Mouse (Mus musculus) CH12.LX (cell line): ENCODE results near the gene Dido1. TPM values are rescaled to one million over a fixed set of nuclear protein-coding genes. Genes with fewer than 3 reads are reported as not detected.

Experiments used
- DNase-seq: peaks from one replicate; pipeline ENCODE4 v3.0.0-alpha.2; 2013; ENCODE audit errors: extremely low read depth
- H3K27ac ChIP-seq: 2 replicates; pipeline ENCODE4 v1.5.1; 2012; ENCODE audit warnings: low read depth, mild to moderate bottlenecking, control low read depth, moderate library complexity; ENCODE audit not compliant: insufficient read depth
- H3K27me3 ChIP-seq: replicated peaks from 2 replicates; pipeline ENCODE3; 2012; ENCODE audit warnings: inconsistent platforms
- H3K36me3 ChIP-seq, 2 experiments: replicated peaks in 1 of 2; 2 replicates each; pipeline versions ENCODE3 to v1.6.1; 2012; ENCODE audit warnings: inconsistent platforms in 1 of 2, low read length in 1 of 2, mild to moderate bottlenecking in 1 of 2, mixed read lengths in 1 of 2, moderate library complexity in 1 of 2; ENCODE audit not compliant: control insufficient read depth in 1 of 2, insufficient read depth in 1 of 2
- H3K4me1 ChIP-seq, 2 experiments: 2 replicates each; pipeline ENCODE4 v1.6.1; 2012; ENCODE audit warnings: inconsistent platforms in 1 of 2, moderate library complexity in 1 of 2; ENCODE audit not compliant: insufficient read depth in 2 of 2, control insufficient read depth in 1 of 2
- H3K4me2 ChIP-seq: 2 replicates; pipeline ENCODE4 v1.6.1; 2012; ENCODE audit warnings: low read depth, mild to moderate bottlenecking, control low read depth; ENCODE audit not compliant: poor library complexity, insufficient read depth, severe bottlenecking
- H3K4me3 ChIP-seq, 3 experiments: fragments of 150-350 bp in 1 of 3; sonication (generic) in 1 of 3; replicated peaks in 1 of 3; 2 replicates each; pipeline versions ENCODE3 to v1.5.1; 2011 to 2012; ENCODE audit warnings: low read depth in 2 of 3, low read length in 2 of 3, mild to moderate bottlenecking in 2 of 3, moderate library complexity in 2 of 3, control low read depth in 1 of 3, improper control_type of control experiment in 1 of 3, inconsistent platforms in 1 of 3, mixed read lengths in 1 of 3; ENCODE audit not compliant: poor library complexity in 1 of 3
- H3K79me2 ChIP-seq: replicated peaks from 2 replicates; pipeline ENCODE4 v1.6.1; 2012; ENCODE audit warnings: mild to moderate bottlenecking, moderate library complexity; ENCODE audit not compliant: control insufficient read depth, poor library complexity, insufficient read depth, severe bottlenecking; ENCODE audit errors: extremely low read depth
- H3K9ac ChIP-seq: 2 replicates; pipeline ENCODE4 v1.6.1; 2012; ENCODE audit warnings: low read depth, mild to moderate bottlenecking, control low read depth, moderate library complexity; ENCODE audit not compliant: insufficient read depth
- H3K9me3 ChIP-seq: replicated peaks from 2 replicates; pipeline ENCODE3; 2012; ENCODE audit warnings: low read length, inconsistent platforms, mixed read lengths
- BHLHE40 ChIP-seq: IDR thresholded peaks from 2 replicates; pipeline ENCODE4 v1.6.1; 2011; ENCODE audit warnings: mild to moderate bottlenecking, low read depth, low read length, improper control_type of control experiment
- CHD1 ChIP-seq: IDR thresholded peaks from 2 replicates; pipeline ENCODE4 v1.6.1; 2012; ENCODE audit warnings: low read depth, low read length, improper control_type of control experiment, inconsistent platforms
- CHD2 ChIP-seq: IDR thresholded peaks from 2 replicates; pipeline ENCODE4 v1.6.1; 2011; ENCODE audit warnings: low read length, improper control_type of control experiment
- EP300 ChIP-seq: IDR thresholded peaks from 2 replicates; pipeline ENCODE4 v1.6.1; 2011; ENCODE audit warnings: low read length, improper control_type of control experiment
- HCFC1 ChIP-seq: IDR thresholded peaks from 2 replicates; pipeline ENCODE4 v1.6.1; 2012; ENCODE audit warnings: low read depth, mild to moderate bottlenecking, inconsistent platforms, low read length, improper control_type of control experiment
- IRF4 ChIP-seq: IDR thresholded peaks from 2 replicates; pipeline ENCODE4 v1.6.1; 2014; ENCODE audit warnings: low read depth, mild to moderate bottlenecking, inconsistent platforms, low read length, improper control_type of control experiment
- JUND ChIP-seq: conservative IDR thresholded peaks from 2 replicates; pipeline ENCODE4 v1.6.1; 2011; ENCODE audit warnings: low read depth, low read length, improper control_type of control experiment
- MEF2A ChIP-seq: IDR thresholded peaks from 2 replicates; pipeline ENCODE4 v1.6.1; 2014; ENCODE audit warnings: low read depth, mild to moderate bottlenecking, inconsistent platforms, low read length, improper control_type of control experiment, borderline replicate concordance
- MXI1 ChIP-seq: IDR thresholded peaks from 2 replicates; pipeline ENCODE4 v1.6.1; 2011; ENCODE audit warnings: mild to moderate bottlenecking, low read depth, low read length, improper control_type of control experiment
- MYC ChIP-seq: IDR thresholded peaks from 2 replicates; pipeline ENCODE4 v1.6.1; 2011; ENCODE audit warnings: low read depth, mild to moderate bottlenecking, improper control_type of control experiment, low read length
- PAX5 ChIP-seq: IDR thresholded peaks from 2 replicates; pipeline ENCODE4 v1.6.1; 2012; ENCODE audit warnings: low read length, inconsistent platforms, mixed read lengths
- RAD21 ChIP-seq: IDR thresholded peaks from 2 replicates; pipeline ENCODE4 v1.6.1; 2011; ENCODE audit warnings: low read depth, mild to moderate bottlenecking, low read length, improper control_type of control experiment, moderate library complexity
- SMC3 ChIP-seq: IDR thresholded peaks from 2 replicates; pipeline ENCODE4 v1.6.1; 2011; ENCODE audit warnings: low read depth, low read length, improper control_type of control experiment
- UBTF ChIP-seq: IDR thresholded peaks from 2 replicates; pipeline ENCODE4 v1.6.1; 2012; ENCODE audit warnings: low read depth, mild to moderate bottlenecking, inconsistent platforms, low read length, improper control_type of control experiment, moderate library complexity
- USF1 ChIP-seq: IDR thresholded peaks from 2 replicates; pipeline ENCODE4 v1.6.1; 2014; ENCODE audit warnings: low read depth, mild to moderate bottlenecking, inconsistent platforms, low read length, improper control_type of control experiment
- ZC3H11A ChIP-seq: IDR thresholded peaks from 2 replicates; pipeline ENCODE4 v1.6.1; 2012; ENCODE audit warnings: low read depth, mild to moderate bottlenecking, inconsistent platforms, low read length, improper control_type of control experiment
- ZKSCAN1 ChIP-seq: IDR thresholded peaks from 2 replicates; pipeline ENCODE4 v1.6.1; 2012; ENCODE audit warnings: low read depth, inconsistent platforms, low read length, improper control_type of control experiment, borderline replicate concordance
- dilution Hi-C: fragments of 300-500 bp; cut with MboI; formaldehyde crosslinking; loops from 2 replicates; pipeline ENCODE4 v1.14.3; 2020; ENCODE audit warnings: low sequenced_read_pairs; ENCODE audit not compliant: extremely low pct_unique_long_range_greater_than_20kb, extremely low pct_ligation_motif_present
- in situ Hi-C: fragments of 300-500 bp; cut with MboI; formaldehyde crosslinking; loops from 3 replicates; pipeline ENCODE4 v1.14.3; 2019; ENCODE audit warnings: low sequenced_read_pairs, low pct_ligation_motif_present, low pct_unique_long_range_greater_than_20kb, mixed read lengths
- polyA plus RNA-seq: library from polyadenylated mRNA; unstranded; fragments of >175 nt; gene quantifications from 2 replicates; pipeline ENCODE4 v1.2.1, GENCODE M21; 2012; ENCODE audit warnings: low read depth; ENCODE audit not compliant: insufficient read length
- total RNA-seq, 2 experiments: library from RNA; depleted of rRNA; stranded (reverse); fragments of 300-350 nt in 1 of 2; fragments of >200 nt in 1 of 2; gene quantifications; 2 replicates each; pipeline ENCODE4 v1.2.3; 2012 to 2014

The Dido1 gene
- total and polyA plus RNA-seq, 3 experiments = 16.4 to 25.0 (median 24.9) TPM

DNA sequence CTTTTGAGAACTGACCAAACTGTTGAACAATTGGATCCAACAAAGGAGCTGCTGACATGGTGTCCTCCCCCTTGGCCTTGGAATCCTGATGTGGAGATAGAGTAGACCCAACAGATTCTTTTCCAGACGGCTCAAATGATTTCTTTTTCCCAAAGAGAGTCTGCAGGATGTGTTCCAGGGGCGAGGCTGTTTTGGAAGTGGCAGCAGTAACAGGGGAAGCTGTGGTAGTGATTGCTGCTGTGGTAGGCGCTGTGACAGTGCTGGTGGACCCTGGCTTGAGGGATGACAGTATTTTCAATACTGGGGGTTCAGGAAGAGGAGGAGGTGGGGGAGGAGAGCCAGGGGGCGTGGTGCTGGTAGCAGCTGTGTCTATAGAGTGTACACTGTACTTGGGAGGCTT, 47.8 kb downstream of the Dido1 start:
- Histone ChIP-seq H3K9me3 (no peaks in the 10 kb centered on the region), H3K27ac (no peak overlapping the region)
- in situ Hi-C loops = no loop called here
- TF ChIP-seq MXI1 (no peak), PAX5 (no peak), ZC3H11A (no peak), HCFC1 (no peak), CHD1 (no peak), UBTF (no peak), MYC (no peak), ZKSCAN1 (no peak), USF1 (no peak), BHLHE40 (no peak), SMC3 (no peak), CHD2 (no peak), JUND (no peak), IRF4 (no peak)
- TF ChIP-seq, all 38 proteins: peak for 0
- Histone ChIP-seq H3K4me2 (no peak overlapping the region), H3K4me1 (peaks cover 0 to 3% of the 10 kb centered on the region in 2 experiments; a peak in 1 of 4 replicates), H3K4me3 (no peak overlapping the region), H3K9ac (no peak overlapping the region), H3K79me2 (no peaks in the 10 kb centered on the region), H3K27me3 (no peaks in the 10 kb centered on the region), H3K36me3 (peaks cover 44 to 72% of the 10 kb centered on the region in 2 experiments)
- dilution Hi-C loops = no loop called here
- no peak for DNase-seq

DNA sequence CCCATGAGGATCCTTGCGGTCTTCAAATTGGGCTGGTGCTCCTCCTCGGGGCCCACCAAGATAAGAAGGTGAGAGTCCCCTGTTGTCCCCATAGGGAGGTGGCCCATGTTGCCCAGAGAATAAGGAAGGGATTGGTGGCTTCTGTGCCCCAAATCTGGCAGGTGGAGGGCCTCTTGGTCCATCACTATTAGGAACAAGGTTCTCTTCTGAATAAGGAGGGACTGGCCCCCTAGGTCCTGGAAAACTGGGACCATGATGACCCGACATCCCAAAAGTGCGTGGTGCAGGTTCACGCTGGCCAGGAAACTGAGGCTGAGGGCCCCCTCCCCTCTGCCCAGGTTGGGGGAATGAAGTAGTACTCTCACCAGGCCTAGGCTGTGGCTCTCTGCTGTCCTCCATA, 49.3 kb downstream of the Dido1 start:
- H3K79me2 ChIP-seq = no peaks in the 10 kb centered on the region
- peaks cover 0 to 3% of the 10 kb centered on the region in 2 experiments; a peak in 1 of 4 replicates for H3K4me1 ChIP-seq
- in situ Hi-C loops = no loop called here
- H3K4me2 ChIP-seq = no peak overlapping the region
- no peak overlapping the region for H3K4me3 ChIP-seq
- no peak for DNase-seq
- H3K9ac ChIP-seq = no peak overlapping the region
- H3K27me3 ChIP-seq = no peaks in the 10 kb centered on the region
- dilution Hi-C loops = no loop called here
- H3K9me3 ChIP-seq = no peaks in the 10 kb centered on the region
- TF ChIP-seq RAD21 (no peak), MEF2A (no peak), EP300 (no peak)
- peaks cover 34 to 59% of the 10 kb centered on the region in 2 experiments for H3K36me3 ChIP-seq
- no peak overlapping the region for H3K27ac ChIP-seq
